ENCODE assay signal across 17 mouse cellular contexts in genomic region chr5:120536632-120537031, GRCm38 (mm10). TPM values are rescaled to one million over a fixed set of nuclear protein-coding genes. Genes with fewer than 3 reads are reported as not detected.
DNase-seq lines count a peak whose midpoint lies in the region; ATAC-seq lines count a peak whose summit lies in the region.
"Had no signal": no experiment of that assay in that cellular context is flagged by ENCODE, and none has a peak within 500 bp of the region (broad histone marks: within the 10 kb centered on the region; RNA-seq: fewer than 3 reads in every experiment).

No protein-coding gene starts in this region.

- no peaks in the 10 kb centered on the region for H3K27me3 ChIP-seq in hindbrain, embryonic 15.5 days
- no peaks in the 10 kb centered on the region for H3K27me3 ChIP-seq in hindbrain, embryonic 12.5 days
- no peaks in the 10 kb centered on the region for H3K27me3 ChIP-seq in lung, embryonic 16.5 days (ENCODE audit: control insufficient read depth, insufficient read depth, low read depth, low read length)
- no peaks in the 10 kb centered on the region for H3K27me3 ChIP-seq in limb, embryonic 12.5 days
- H3K27me3 ChIP-seq: forebrain, embryonic 12.5 days; neural tube, embryonic 13.5 days had no signal

- DNase-seq in cerebellum, adult 11-12 months = peak; percentile 64
- DNase-seq in cerebellum, adult 11 months = no peak
- DNase-seq in lung, postnatal 14 days = no peak
- DNase-seq in layer of hippocampus, adult 18-20 months (ENCODE audit: low spot score in 2 of 2) = no peak
- DNase-seq: adrenal gland, adult 2 months; embryo, embryonic 11 days; gastrocnemius, postnatal 25 days; kidney, adult 18-20 months; liver; thymus, postnatal 36 days had no signal

- H3K9me3 ChIP-seq in hindbrain, embryonic 15.5 days = no peaks in the 10 kb centered on the region
- no peaks in the 10 kb centered on the region for H3K9me3 ChIP-seq in hindbrain, embryonic 12.5 days (replicated peaks)
- H3K9me3 ChIP-seq in lung, embryonic 16.5 days (ENCODE audit: control insufficient read depth, low read length) = no peaks in the 10 kb centered on the region
- H3K9me3 ChIP-seq in limb, embryonic 12.5 days = no peaks in the 10 kb centered on the region
- H3K9me3 ChIP-seq: forebrain, embryonic 12.5 days; neural tube, embryonic 13.5 days had no signal

- H3K4me2 ChIP-seq in hindbrain, embryonic 15.5 days = no peak overlapping the region
- no peak overlapping the region for H3K4me2 ChIP-seq in hindbrain, embryonic 12.5 days (replicated peaks)
- H3K4me2 ChIP-seq in lung, embryonic 16.5 days (ENCODE audit: low read depth, low read length) = no peak overlapping the region
- no peak overlapping the region for H3K4me2 ChIP-seq in limb, embryonic 12.5 days
- H3K4me2 ChIP-seq: forebrain, embryonic 12.5 days; midbrain, embryonic 11.5 days; neural tube, embryonic 13.5 days had no signal

- H3K4me3 ChIP-seq in hindbrain, embryonic 15.5 days = no peak overlapping the region
- H3K4me3 ChIP-seq in hindbrain, embryonic 12.5 days = no peak overlapping the region
- H3K4me3 ChIP-seq in lung, embryonic 16.5 days (ENCODE audit: low read length) = no peak overlapping the region
- no peak overlapping the region for H3K4me3 ChIP-seq in limb, embryonic 12.5 days (replicated peaks)
- H3K4me3 ChIP-seq: forebrain, embryonic 12.5 days; neural tube, embryonic 13.5 days had no signal

- no peak for ATAC-seq in hindbrain, embryonic 15.5 days (ENCODE audit: low FRiP score, low read depth)
- no peak for ATAC-seq in hindbrain, embryonic 12.5 days (ENCODE audit: low FRiP score)
- ATAC-seq in lung, embryonic 16.5 days (ENCODE audit: low read depth) = no peak
- no peak for ATAC-seq in limb, embryonic 12.5 days (ENCODE audit: insufficient number of reproducible peaks, insufficient read depth, low FRiP score, low TSS enrichment, low read depth)

- H3K27ac ChIP-seq in hindbrain, embryonic 15.5 days (replicated peaks) = peak overlapping the region; percentile 65; the same call in 1 of the 2 replicates
- no peak overlapping the region for H3K27ac ChIP-seq in hindbrain, embryonic 12.5 days
- peak overlapping the region; percentile 59; the same call in 1 of the 2 replicates for H3K27ac ChIP-seq in lung, embryonic 16.5 days (ENCODE audit: low read length)
- peak overlapping the region; percentile 35; the same call in 1 of the 2 replicates for H3K27ac ChIP-seq in limb, embryonic 12.5 days
- H3K27ac ChIP-seq: forebrain, embryonic 12.5 days had no signal

- no peak overlapping the region for H3K9ac ChIP-seq in hindbrain, embryonic 15.5 days
- no peak overlapping the region for H3K9ac ChIP-seq in hindbrain, embryonic 12.5 days
- H3K9ac ChIP-seq in lung, embryonic 16.5 days (ENCODE audit: low read length) = no peak overlapping the region
- no peak overlapping the region for H3K9ac ChIP-seq in limb, embryonic 12.5 days (replicated peaks)
- H3K9ac ChIP-seq: forebrain, embryonic 12.5 days had no signal

- WGBS in hindbrain, embryonic 15.5 days = 76% methylated on average over 5 of the region's 5 CpGs
- 73% methylated on average over 5 of the region's 5 CpGs for WGBS in hindbrain, embryonic 12.5 days
- WGBS in lung, embryonic 16.5 days = 83% methylated on average over 5 of the region's 5 CpGs
- WGBS in limb, embryonic 12.5 days = 59% methylated on average over 5 of the region's 5 CpGs

- H3K36me3 ChIP-seq in hindbrain, embryonic 15.5 days = 0 out of 2 replicates have a peak, but pooled peaks cover 9% of the 10 kb centered on the region
- peaks cover 22% of the 10 kb centered on the region for H3K36me3 ChIP-seq in hindbrain, embryonic 12.5 days
- peaks cover 22% of the 10 kb centered on the region for H3K36me3 ChIP-seq in lung, embryonic 16.5 days (ENCODE audit: control insufficient read depth, insufficient read depth, low read length)
- peaks cover 45% of the 10 kb centered on the region for H3K36me3 ChIP-seq in limb, embryonic 12.5 days

- peaks cover 15% of the 10 kb centered on the region for H3K4me1 ChIP-seq in hindbrain, embryonic 15.5 days (replicated peaks)
- H3K4me1 ChIP-seq in hindbrain, embryonic 12.5 days = peaks cover 25% of the 10 kb centered on the region
- H3K4me1 ChIP-seq in lung, embryonic 16.5 days (replicated peaks; ENCODE audit: control insufficient read depth, insufficient read depth, low read length) = peaks cover 22% of the 10 kb centered on the region
- peaks cover 43% of the 10 kb centered on the region for H3K4me1 ChIP-seq in limb, embryonic 12.5 days (replicated peaks)

RNA-seq across cellular contexts. Expression of gene Slc8b1, which starts 25.7 kb away (rescaled TPM):
- polyA plus RNA-seq in hindbrain, embryonic 15.5 days (2015; fragmentation: Nextera tagmentation; extraction: Ambion mirVana) = 2.4 and 2.9 TPM in 2 replicates
- 3.5 and 4.0 TPM in 2 replicates for polyA plus RNA-seq in hindbrain, embryonic 12.5 days (2016; fragmentation: Nextera tagmentation; extraction: Ambion mirVana)
- 8.5 and 8.6 TPM in 2 replicates for polyA plus RNA-seq in lung, embryonic 16.5 days (2015; fragmentation: Nextera tagmentation; extraction: Ambion mirVana)
- polyA plus RNA-seq in limb, embryonic 12.5 days (2016; fragmentation: Nextera tagmentation; extraction: Ambion mirVana) = 6.1 and 6.2 TPM in 2 replicates
- 10 to 100 TPM in 1 of 2 experiments, 1 to 10 TPM in 1; 7.8 to 11.8 TPM for total RNA-seq in layer of hippocampus, adult 18-20 months (2021)

RNA-seq across cellular contexts. Expression of gene Plbd2, which starts 33.2 kb away (rescaled TPM):
- 35.9 and 39.0 TPM in 2 replicates for polyA plus RNA-seq in hindbrain, embryonic 15.5 days (2015; fragmentation: Nextera tagmentation; extraction: Ambion mirVana)
- 42.0 and 44.7 TPM in 2 replicates for polyA plus RNA-seq in hindbrain, embryonic 12.5 days (2016; fragmentation: Nextera tagmentation; extraction: Ambion mirVana)
- 48.8 and 50.5 TPM in 2 replicates for polyA plus RNA-seq in lung, embryonic 16.5 days (2015; fragmentation: Nextera tagmentation; extraction: Ambion mirVana)
- 46.0 and 46.3 TPM in 2 replicates for polyA plus RNA-seq in limb, embryonic 12.5 days (2016; fragmentation: Nextera tagmentation; extraction: Ambion mirVana)
- total RNA-seq in layer of hippocampus, adult 18-20 months (2021) = 10 to 100 TPM; 55.8 to 56.5 TPM

RNA-seq across cellular contexts. Expression of gene Tpcn1, which starts 51.8 kb away (rescaled TPM):
- 18.1 and 19.7 TPM in 2 replicates for polyA plus RNA-seq in hindbrain, embryonic 15.5 days (2015; fragmentation: Nextera tagmentation; extraction: Ambion mirVana)
- 18.4 and 19.2 TPM in 2 replicates for polyA plus RNA-seq in hindbrain, embryonic 12.5 days (2016; fragmentation: Nextera tagmentation; extraction: Ambion mirVana)
- polyA plus RNA-seq in lung, embryonic 16.5 days (2015; fragmentation: Nextera tagmentation; extraction: Ambion mirVana) = 17.8 and 18.0 TPM in 2 replicates
- 16.7 and 17.2 TPM in 2 replicates for polyA plus RNA-seq in limb, embryonic 12.5 days (2016; fragmentation: Nextera tagmentation; extraction: Ambion mirVana)
- total RNA-seq in layer of hippocampus, adult 18-20 months (2021) = 10 to 100 TPM; 33.9 to 37.0 TPM

RNA-seq across cellular contexts. Expression of gene Iqcd, which starts 52.2 kb away (rescaled TPM):
- 1.6 and 2.3 TPM in 2 replicates for polyA plus RNA-seq in hindbrain, embryonic 15.5 days (2015; fragmentation: Nextera tagmentation; extraction: Ambion mirVana)
- polyA plus RNA-seq in hindbrain, embryonic 12.5 days (2016; fragmentation: Nextera tagmentation; extraction: Ambion mirVana) = 1.9 and 2.5 TPM in 2 replicates
- 1.2 and 1.9 TPM in 2 replicates for polyA plus RNA-seq in lung, embryonic 16.5 days (2015; fragmentation: Nextera tagmentation; extraction: Ambion mirVana)
- 0.64 and 0.93 TPM in 2 replicates for polyA plus RNA-seq in limb, embryonic 12.5 days (2016; fragmentation: Nextera tagmentation; extraction: Ambion mirVana)
- total RNA-seq in layer of hippocampus, adult 18-20 months (2021) = 1 to 10 TPM in 1 of 2 experiments, under 1 TPM in 1; 0.99 to 1.0 TPM
